Mouse (Mus musculus) stomach, postnatal 0 days (tissue): ENCODE results near the gene Phrf1. TPM values are rescaled to one million over a fixed set of nuclear protein-coding genes. Genes with fewer than 3 reads are reported as not detected.

ENCODE experiments used
- ATAC-seq: fragments of 200-750 bp; cut with Nextera tagmentation; 2 replicates; pipeline ENCODE4 v1.8.0; 2017; ENCODE audit not compliant: low FRiP score, low TSS enrichment
- DNase-seq: peaks from one replicate; pipeline ENCODE4 v3.0.0-alpha.2; 2016; ENCODE audit warnings: low spot score
- H3K27ac ChIP-seq: fragments of 300-500 bp; sonication (generic); replicated peaks from 2 replicates; pipeline ENCODE4 v1.5.1; 2014; ENCODE audit warnings: mild to moderate bottlenecking, control low read depth
- H3K27me3 ChIP-seq: fragments of 300-500 bp; sonication (generic); 2 replicates; pipeline ENCODE4 v1.6.1; 2014; ENCODE audit warnings: low read length; ENCODE audit not compliant: control insufficient read depth, insufficient read depth
- H3K36me3 ChIP-seq: fragments of 300-500 bp; sonication (generic); 2 replicates; pipeline ENCODE4 v1.6.1; 2014; ENCODE audit warnings: low read length, mixed read lengths; ENCODE audit not compliant: control insufficient read depth, insufficient read depth
- H3K4me1 ChIP-seq: fragments of 300-500 bp; sonication (generic); replicated peaks from 2 replicates; pipeline ENCODE4 v1.6.1; 2014; ENCODE audit warnings: antibody characterized with exemption; ENCODE audit not compliant: control insufficient read depth, insufficient read depth
- H3K4me2 ChIP-seq: fragments of 300-500 bp; sonication (generic); replicated peaks from 2 replicates; pipeline ENCODE4 v1.6.1; 2014; ENCODE audit warnings: low read depth, mild to moderate bottlenecking, control low read depth, moderate library complexity
- H3K4me3 ChIP-seq: fragments of 300-500 bp; sonication (generic); 2 replicates; pipeline ENCODE4 v1.5.1; 2014; ENCODE audit warnings: low read depth, low read length, control low read depth
- H3K9ac ChIP-seq: fragments of 300-500 bp; sonication (generic); 2 replicates; pipeline ENCODE4 v1.6.1; 2014; ENCODE audit warnings: mild to moderate bottlenecking, low read length, control low read depth, mixed read lengths
- H3K9me3 ChIP-seq: fragments of 300-500 bp; sonication (generic); 2 replicates; pipeline ENCODE4 v1.6.1; 2016; ENCODE audit warnings: low read length; ENCODE audit not compliant: control insufficient read depth
- CTCF ChIP-seq: IDR thresholded peaks from 2 replicates; pipeline ENCODE4 v1.5.1; 2016; ENCODE audit warnings: antibody characterized with exemption, low read depth, mild to moderate bottlenecking, moderate library complexity
- EP300 ChIP-seq: optimal IDR thresholded peaks from 2 replicates; pipeline ENCODE3; 2016; ENCODE audit warnings: antibody characterized with exemption
- WGBS: fragments of 180-500 bp; shearing (Covaris S2); extraction: QIAGEN DNeasy Blood & Tissue Kit; methylation state at CpG from one replicate; pipeline ENCODE4 v1.1.7; 2014; 5-methylcytosine and 5-hydroxymethylcytosine counted together
- polyA plus RNA-seq: library from polyadenylated mRNA; unstranded; fragments of >200 nt; fragmentation: Nextera tagmentation; extraction: Ambion mirVana; gene quantifications from 2 replicates; pipeline ENCODE4 v1.2.1, GENCODE M21; 2015

The Phrf1 gene
- polyA plus RNA-seq, 1 experiment from 2014 or later: 19.1 TPM

GRCm38 (mm10) chr7:141191796-141192685 lies 36.5 kb upstream of the Phrf1 start:
- Histone ChIP-seq H3K36me3 (peaks cover 26% of the 10 kb centered on the region), H3K27me3 (no peaks in the 10 kb centered on the region), H3K9me3 (no peaks in the 10 kb centered on the region), H3K27ac (no peak overlapping the region), H3K4me2 (peak overlapping the region; percentile 87), H3K4me3 (peak overlapping the region; percentile 76; the same call in 1 of the 2 replicates), H3K9ac (no peak overlapping the region; the same call in 1 of the 2 replicates), H3K4me1 (peaks cover 6% of the 10 kb centered on the region; the same call in 1 of the 2 replicates)
- 87% methylated on average over 24 of the region's 24 CpGs for WGBS
- DNase-seq: no peak
- ATAC-seq: no peak
- TF ChIP-seq EP300 (no peak), CTCF (no peak)

- Histone ChIP-seq H3K27ac (peak overlapping the region; percentile 91), H3K9me3 (no peaks in the 10 kb centered on the region), H3K27me3 (no peaks in the 10 kb centered on the region), H3K4me3 (peak overlapping the region; percentile 76), H3K4me1 (peaks cover 6% of the 10 kb centered on the region; the same call in 1 of the 2 replicates), H3K36me3 (peaks cover 26% of the 10 kb centered on the region), H3K9ac (peak overlapping the region; percentile 97), H3K4me2 (peak overlapping the region; percentile 87)
- DNase-seq: no peak
- no peak for ATAC-seq
- WGBS: 23% methylated on average over 12 of the region's 12 CpGs
- TF ChIP-seq CTCF (no peak), EP300 (no peak)
Observed at GRCm38 (mm10) chr7:141192776-141193347, 35.7 kb upstream of the Phrf1 start.

- TF ChIP-seq CTCF (no peak), EP300 (peak; percentile 77)
- ATAC-seq (peak; percentile 21), DNase-seq (peak; percentile 70)
- Histone ChIP-seq H3K9me3 (no peaks in the 10 kb centered on the region), H3K4me2 (peak overlapping the region; percentile 87), H3K9ac (peak overlapping the region; percentile 97), H3K27me3 (no peaks in the 10 kb centered on the region), H3K27ac (peak overlapping the region; percentile 91), H3K36me3 (peaks cover 26% of the 10 kb centered on the region), H3K4me3 (peak overlapping the region; percentile 76), H3K4me1 (peaks cover 6% of the 10 kb centered on the region; the same call in 1 of the 2 replicates)
- WGBS: under 1% methylated on average over 35 of the region's 43 CpGs
Observed at GRCm38 (mm10) chr7:141193348-141193856, 35.2 kb upstream of the Phrf1 start.

GRCm38 (mm10) chr7:141193948-141194347 lies 34.6 kb upstream of the Phrf1 start, which contains the start of the genes Hras and Lrrc56:
TSS of gene Hras (minus strand) at chr7:141194005.
TSS of gene Lrrc56 (plus strand) at chr7:141194157.
- H3K4me2 ChIP-seq: peak within 1 kb of the TSS; percentile 90
- H3K27me3 ChIP-seq: no peaks in the 10 kb centered on the region
- H3K9ac ChIP-seq: peak within 1 kb of the TSS; percentile 97
- H3K36me3 ChIP-seq: peaks cover 26% of the 10 kb centered on the region
- TF ChIP-seq CTCF (no peak), EP300 (no peak)
- H3K27ac ChIP-seq: peak within 1 kb of the TSS; percentile 91
- DNase-seq: peak; percentile 99
- under 1% methylated on average over 26 of the region's 39 CpGs for WGBS
- no peaks in the 10 kb centered on the region for H3K9me3 ChIP-seq
- H3K4me3 ChIP-seq: peak within 1 kb of the TSS; percentile 76
- peaks cover 6% of the 10 kb centered on the region; the same call in 1 of the 2 replicates for H3K4me1 ChIP-seq
- peak; percentile 95 for ATAC-seq

- Histone ChIP-seq H3K9ac (peak overlapping the region; percentile 62), H3K27ac (peak overlapping the region; percentile 91), H3K4me1 (peaks cover 6% of the 10 kb centered on the region; the same call in 1 of the 2 replicates), H3K27me3 (no peaks in the 10 kb centered on the region), H3K4me3 (peak overlapping the region; percentile 76), H3K4me2 (peak overlapping the region; percentile 90), H3K9me3 (no peaks in the 10 kb centered on the region), H3K36me3 (peaks cover 25% of the 10 kb centered on the region)
- DNase-seq (no peak), ATAC-seq (no peak)
- no peak for TF ChIP-seq CTCF
- no peak for TF ChIP-seq EP300
- 0% methylated on average over 23 of the region's 23 CpGs for WGBS
Observed at GRCm38 (mm10) chr7:141194409-141194808, 34.2 kb upstream of the Phrf1 start.
